Mouse (Mus musculus) left cerebral cortex, postnatal 36 days (tissue): ENCODE data around the gene Thop1. TPM values are rescaled to one million over a fixed set of nuclear protein-coding genes. Genes with fewer than 3 reads are reported as not detected.
"Not testable (repeated sequence)": the region's sequence is repeated elsewhere in the genome, so short reads cannot be mapped to it uniquely, and the experiment has no call there.

ENCODE experiments used
- DNase-seq, 2 experiments: peaks; one replicate each; pipeline ENCODE4 v3.0.0; 2021 to 2022; ENCODE audit warnings: low spot score in 2 of 2, mixed read lengths in 1 of 2
- intact Hi-C: fragments of 180-260 bp; cut with DNase I; formaldehyde crosslinking; loops from one replicate; pipeline ENCODE4 v1.15.1; 2025
- total RNA-seq, 2 experiments: library from RNA; stranded (reverse); gene quantifications; 2 replicates each; pipeline ENCODE4 v1.2.3; 2021

The Thop1 gene
- total RNA-seq, 2 experiments from 2014 or later, result 47.0 to 49.8 TPM

- intact Hi-C loops, DNase-seq: not testable (repeated sequence)
Measured at GRCm38 (mm10) chr10:81055802-81056340, 14.0 kb upstream of the Thop1 start.

GRCm38 (mm10) chr10:81057406-81058130 is 12.3 kb upstream of the Thop1 start:
- intact Hi-C loops, result no loop called here

GRCm38 (mm10) chr10:81058896-81059295 is 10.9 kb upstream of the Thop1 start:
- DNase-seq, result no peak
- intact Hi-C loops, result no loop called here

More at GRCm38 (mm10) chr10:81057406-81058130, 12.3 kb upstream of the Thop1 start:
- no peak for DNase-seq

GRCm38 (mm10) chr10:81059603-81060543 is 10.0 kb upstream of the Thop1 start, which contains the start of gene Sgta:
Gene Sgta, minus strand, starts transcription at chr10:81060181.
- DNase-seq, result peak; percentile 98 to 99
- intact Hi-C loops, result no loop called here

- intact Hi-C loops, result no loop called here
- no peak for DNase-seq
Measured at GRCm38 (mm10) chr10:81062710-81063109, 7.1 kb upstream of the Thop1 start.

- intact Hi-C loops, DNase-seq: not testable (repeated sequence)
Measured at GRCm38 (mm10) chr10:81064519-81064918, 5.3 kb upstream of the Thop1 start.

GRCm38 (mm10) chr10:81068706-81069105 is 1.1 kb upstream of the Thop1 start:
- no peak for DNase-seq
- intact Hi-C loops, result no loop called here

GRCm38 (mm10) chr10:81072290-81072689 is 2.5 kb downstream of the Thop1 start:
- intact Hi-C loops, result no loop called here
- DNase-seq, result no peak

- DNase-seq, result no peak
- intact Hi-C loops, result no loop called here
Measured at GRCm38 (mm10) chr10:81073464-81073863, 3.6 kb downstream of the Thop1 start.

GRCm38 (mm10) chr10:81075734-81076133 is 5.9 kb downstream of the Thop1 start:
- DNase-seq, result no peak
- intact Hi-C loops, result no loop called here

GRCm38 (mm10) chr10:81076356-81076755 is 6.5 kb downstream of the Thop1 start:
- intact Hi-C loops, result no loop called here
- no peak for DNase-seq

- intact Hi-C loops, result no loop called here
- DNase-seq, result no peak
Measured at GRCm38 (mm10) chr10:81077916-81078315, 8.1 kb downstream of the Thop1 start.

GRCm38 (mm10) chr10:81080008-81080655 is 10.3 kb downstream of the Thop1 start:
- intact Hi-C loops, result loop anchor here (5.0 to 10.0 kb wide), 2 partner anchors 83 to 165 kb away; partner anchors contain the start of gene Lmnb2

GRCm38 (mm10) chr10:81082168-81082960 is 12.5 kb downstream of the Thop1 start:
- intact Hi-C loops, result loop anchor here (5.0 to 10.0 kb wide), 2 partner anchors 85 to 168 kb away; partner anchors contain the start of gene Lmnb2
- peak; percentile 58 to 70 for DNase-seq

More at GRCm38 (mm10) chr10:81080008-81080655, 10.3 kb downstream of the Thop1 start:
- DNase-seq, result no peak

- intact Hi-C loops, result loop anchor here (10.0 kb wide), 1 partner anchor 172 kb away; the partner anchor contains the start of gene Lmnb2
- DNase-seq, result no peak
Measured at GRCm38 (mm10) chr10:81087021-81087420, 17.2 kb downstream of the Thop1 start.

GRCm38 (mm10) chr10:81089216-81089615 is 19.4 kb downstream of the Thop1 start:
- intact Hi-C loops, result loop anchor here (10.0 kb wide), 1 partner anchor 174 kb away; the partner anchor contains the start of gene Lmnb2
- no peak for DNase-seq

- intact Hi-C loops, result no loop called here
- no peak for DNase-seq
Measured at GRCm38 (mm10) chr10:81090621-81091020, 20.8 kb downstream of the Thop1 start.

GRCm38 (mm10) chr10:81092465-81093250 is 22.8 kb downstream of the Thop1 start:
- no peak for DNase-seq
- intact Hi-C loops, result no loop called here
